8 mouse cellular contexts compared by ENCODE assay signal in the genomic region with DNA sequence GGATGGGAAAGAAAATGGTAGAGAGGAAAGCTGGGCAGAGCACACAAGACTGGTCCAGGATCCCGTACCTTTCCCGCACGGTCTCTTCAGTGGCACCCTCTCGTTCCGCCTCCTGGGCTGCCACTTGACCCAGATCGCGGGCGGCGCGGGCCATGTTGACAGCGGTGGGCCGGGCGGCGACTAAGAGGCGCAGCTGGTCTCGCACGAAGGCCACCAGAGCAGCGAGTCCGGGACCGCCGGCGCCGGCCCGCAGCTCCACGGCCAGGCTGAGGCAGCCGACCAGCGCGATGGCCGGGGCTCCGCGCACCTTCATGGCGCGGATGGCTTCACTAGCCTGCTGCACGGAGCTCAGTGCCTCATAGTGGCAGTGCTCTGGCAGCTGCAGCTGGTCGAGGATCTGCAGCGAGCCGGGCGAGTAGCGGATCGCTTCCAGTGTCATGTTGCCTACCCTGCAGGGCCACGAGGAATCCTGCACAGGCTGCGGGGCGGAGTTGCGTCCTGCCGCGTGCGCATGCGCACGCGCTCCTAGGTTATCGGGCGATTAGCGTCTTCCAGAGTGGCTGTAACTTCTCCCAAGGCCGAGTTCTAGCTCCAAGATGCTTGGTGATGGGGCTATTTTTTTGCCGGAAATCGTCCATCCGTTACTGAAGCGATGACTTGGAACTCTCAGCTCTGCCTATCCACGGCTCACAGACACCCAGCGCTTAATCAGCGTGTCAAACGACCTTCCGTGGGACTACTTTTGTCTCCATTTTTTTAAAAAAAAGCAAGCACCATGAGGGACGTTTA. TPM values are rescaled to one million over a fixed set of nuclear protein-coding genes. Genes with fewer than 3 reads are reported as not detected.
A peak's percentile ranks its signal among the peaks of the same experiment; 100 is the strongest.
DNase-seq lines count a peak whose midpoint lies in the region; ATAC-seq and TF ChIP-seq lines count a peak whose summit lies in the region.

A gene (minus strand): TSS at position 505 of the 789 bp plus-strand sequence.

- under 1% methylated on average over 64 of the region's 64 CpGs for WGBS in heart, embryonic 13.5 days
- WGBS in kidney, postnatal 0 days = under 1% methylated on average over 55 of the region's 64 CpGs
- under 1% methylated on average over 64 of the region's 64 CpGs for WGBS in liver, embryonic 15.5 days (ENCODE audit: insufficient replicate concordance)
- under 1% methylated on average over 64 of the region's 64 CpGs for WGBS in neural tube, embryonic 12.5 days
- WGBS in stomach, postnatal 0 days = under 1% methylated on average over 58 of the region's 64 CpGs

- no peak for TF ChIP-seq CTCF in E14TG2a.4 (conservative IDR thresholded peaks at IDR 0.05; ENCODE audit: low read length)
- no peak for TF ChIP-seq CTCF in kidney, postnatal 0 days (IDR thresholded peaks at IDR 0.05; ENCODE audit: low read depth)
- peak; percentile 40 for TF ChIP-seq CTCF in stomach, postnatal 0 days (IDR thresholded peaks at IDR 0.05; ENCODE audit: low read depth)

- no peak for TF ChIP-seq EP300 in stomach, postnatal 0 days (optimal IDR thresholded peaks at IDR 0.05)

- no peaks in the 10 kb centered on the region for H3K27me3 ChIP-seq in E14TG2a.4 (ENCODE audit: insufficient read depth, low read length)
- H3K27me3 ChIP-seq in heart, embryonic 13.5 days (replicated peaks) = no peaks in the 10 kb centered on the region
- H3K27me3 ChIP-seq in kidney, postnatal 0 days (ENCODE audit: insufficient read depth, low read length) = no peaks in the 10 kb centered on the region
- no peaks in the 10 kb centered on the region for H3K27me3 ChIP-seq in liver, embryonic 15.5 days
- H3K27me3 ChIP-seq in neural tube, embryonic 12.5 days (replicated peaks) = no peaks in the 10 kb centered on the region
- no peaks in the 10 kb centered on the region for H3K27me3 ChIP-seq in stomach, postnatal 0 days (ENCODE audit: control insufficient read depth, insufficient read depth, low read length)

- peak within 1 kb of the TSS; percentile 97 for H3K4me3 ChIP-seq in E14TG2a.4 (replicated peaks; ENCODE audit: low read length)
- peak within 1 kb of the TSS; percentile 87 for H3K4me3 ChIP-seq in heart, embryonic 13.5 days
- H3K4me3 ChIP-seq in kidney, postnatal 0 days (replicated peaks; ENCODE audit: low read depth, low read length) = peak within 1 kb of the TSS; percentile 66
- peak within 1 kb of the TSS; percentile 78 for H3K4me3 ChIP-seq in liver, embryonic 15.5 days (replicated peaks)
- H3K4me3 ChIP-seq in neural tube, embryonic 12.5 days = peak within 1 kb of the TSS; percentile 75
- H3K4me3 ChIP-seq in stomach, postnatal 0 days (ENCODE audit: low read depth, low read length) = peak within 1 kb of the TSS; percentile 75

- peak; percentile 77 for DNase-seq in c-Kit-negative CD71-positive TER-119-positive erythroid progenitor cells, embryonic 14.5 days (ENCODE audit: low read depth, low spot score)
- DNase-seq in fibroblast of lung, adult 2 months (ENCODE audit: low read depth) = peak; percentile 79
- peak; percentile 97 for DNase-seq in kidney, postnatal 0 days (ENCODE audit: low spot score)
- DNase-seq in stomach, postnatal 0 days (ENCODE audit: low spot score) = peak; percentile 89

- H3K36me3 ChIP-seq in E14TG2a.4 (ENCODE audit: insufficient read depth, low read length) = peaks cover 85% of the 10 kb centered on the region
- peaks cover 79% of the 10 kb centered on the region for H3K36me3 ChIP-seq in heart, embryonic 13.5 days
- peaks cover 60% of the 10 kb centered on the region for H3K36me3 ChIP-seq in kidney, postnatal 0 days (ENCODE audit: insufficient read depth, low read length)
- H3K36me3 ChIP-seq in liver, embryonic 15.5 days (replicated peaks) = peaks cover 67% of the 10 kb centered on the region
- peaks cover 69% of the 10 kb centered on the region for H3K36me3 ChIP-seq in neural tube, embryonic 12.5 days
- peaks cover 28% of the 10 kb centered on the region for H3K36me3 ChIP-seq in stomach, postnatal 0 days (ENCODE audit: control insufficient read depth, insufficient read depth, low read length)

- peak within 1 kb of the TSS; percentile 92 for H3K9ac ChIP-seq in heart, embryonic 13.5 days
- peak within 1 kb of the TSS; percentile 75 for H3K9ac ChIP-seq in kidney, postnatal 0 days (ENCODE audit: low read depth, low read length)
- H3K9ac ChIP-seq in liver, embryonic 15.5 days = peak within 1 kb of the TSS; percentile 75
- H3K9ac ChIP-seq in neural tube, embryonic 12.5 days = peak within 1 kb of the TSS; percentile 88
- H3K9ac ChIP-seq in stomach, postnatal 0 days (ENCODE audit: low read length) = peak within 1 kb of the TSS; percentile 79

- ATAC-seq in heart, embryonic 13.5 days (ENCODE audit: extremely low read depth, insufficient number of reproducible peaks, low FRiP score, low TSS enrichment) = peak; percentile 81
- peak; percentile 84 for ATAC-seq in kidney, postnatal 0 days (replicated peaks; ENCODE audit: low FRiP score, low read depth)
- ATAC-seq in liver, embryonic 15.5 days (ENCODE audit: insufficient read depth) = peak; percentile 88
- ATAC-seq in neural tube, embryonic 12.5 days (ENCODE audit: low FRiP score, low read depth) = peak; percentile 90
- peak; percentile 75 for ATAC-seq in stomach, postnatal 0 days (ENCODE audit: low FRiP score, low TSS enrichment)

- no peaks in the 10 kb centered on the region for H3K9me3 ChIP-seq in E14TG2a.4 (ENCODE audit: low read length)
- H3K9me3 ChIP-seq in heart, embryonic 13.5 days = no peaks in the 10 kb centered on the region
- no peaks in the 10 kb centered on the region for H3K9me3 ChIP-seq in kidney, postnatal 0 days (replicated peaks; ENCODE audit: low read length)
- no peaks in the 10 kb centered on the region for H3K9me3 ChIP-seq in liver, embryonic 15.5 days (replicated peaks)
- no peaks in the 10 kb centered on the region for H3K9me3 ChIP-seq in neural tube, embryonic 12.5 days
- no peaks in the 10 kb centered on the region for H3K9me3 ChIP-seq in stomach, postnatal 0 days (ENCODE audit: control insufficient read depth, low read length)

- peak within 1 kb of the TSS; percentile 94 for H3K27ac ChIP-seq in heart, embryonic 13.5 days (replicated peaks)
- H3K27ac ChIP-seq in kidney, postnatal 0 days = peak within 1 kb of the TSS; percentile 93
- H3K27ac ChIP-seq in liver, embryonic 15.5 days (replicated peaks) = peak within 1 kb of the TSS; percentile 91
- peak within 1 kb of the TSS; percentile 76; the same call in 1 of the 2 replicates for H3K27ac ChIP-seq in neural tube, embryonic 12.5 days
- peak within 1 kb of the TSS; percentile 94 for H3K27ac ChIP-seq in stomach, postnatal 0 days (replicated peaks)

- peak within 1 kb of the TSS; percentile 98 for H3K4me2 ChIP-seq in heart, embryonic 13.5 days
- H3K4me2 ChIP-seq in kidney, postnatal 0 days (ENCODE audit: low read length) = peak within 1 kb of the TSS; percentile 93
- peak within 1 kb of the TSS; percentile 100 for H3K4me2 ChIP-seq in liver, embryonic 15.5 days
- H3K4me2 ChIP-seq in neural tube, embryonic 12.5 days (replicated peaks) = peak within 1 kb of the TSS; percentile 98
- peak within 1 kb of the TSS; percentile 98 for H3K4me2 ChIP-seq in stomach, postnatal 0 days (replicated peaks; ENCODE audit: low read depth)

- peaks cover 40% of the 10 kb centered on the region for H3K4me1 ChIP-seq in E14TG2a.4 (replicated peaks; ENCODE audit: low read depth, low read length)
- H3K4me1 ChIP-seq in heart, embryonic 13.5 days = peaks cover 17% of the 10 kb centered on the region
- H3K4me1 ChIP-seq in kidney, postnatal 0 days (replicated peaks; ENCODE audit: insufficient read depth, low read length) = peaks cover 11% of the 10 kb centered on the region
- H3K4me1 ChIP-seq in liver, embryonic 15.5 days (replicated peaks) = peaks cover 30% of the 10 kb centered on the region
- peaks cover 16% of the 10 kb centered on the region for H3K4me1 ChIP-seq in neural tube, embryonic 12.5 days
- peaks cover 3% of the 10 kb centered on the region for H3K4me1 ChIP-seq in stomach, postnatal 0 days (replicated peaks; ENCODE audit: control insufficient read depth, insufficient read depth)

RNA-seq across cellular contexts. Expression of the gene that starts here (rescaled TPM):
- polyA plus RNA-seq in heart, embryonic 13.5 days (2015; fragmentation: Nextera tagmentation; extraction: Ambion mirVana) = 45.4 and 50.3 TPM in 2 replicates
- 80.4 and 81.6 TPM in 2 replicates for polyA plus RNA-seq in kidney, postnatal 0 days (2015; fragmentation: Nextera tagmentation; extraction: Ambion mirVana)
- polyA plus RNA-seq in liver, embryonic 15.5 days (2015; fragmentation: Nextera tagmentation; extraction: Ambion mirVana) = 28.6 and 30.5 TPM in 2 replicates
- polyA plus RNA-seq in neural tube, embryonic 12.5 days (2016; fragmentation: Nextera tagmentation; extraction: Ambion mirVana) = 60.7 and 63.3 TPM in 2 replicates
- polyA plus RNA-seq in stomach, postnatal 0 days (2015; fragmentation: Nextera tagmentation; extraction: Ambion mirVana) = 61.7 and 62.7 TPM in 2 replicates

Comparison
In these comparisons a context has a peak if more than half of its experiments do, and no peak if none do; other contexts are left out.
1. Peak in every context shown above with its lines: DNase-seq, ATAC-seq, H3K4me3 ChIP-seq and H3K27ac ChIP-seq.